Mouse (Mus musculus) adipose tissue, adult 10 weeks (tissue): ENCODE data around the gene Tex16. TPM values are rescaled to one million over a fixed set of nuclear protein-coding genes. Genes with fewer than 3 reads are reported as not detected.

Source experiments
- polyA plus RNA-seq: library from polyadenylated mRNA; stranded (reverse); fragments of 350-450 nt; fragmentation: Illumina TruSeq; extraction: RNeasy Lipid Tissue Mini Kit (QIAGEN cat#74804); gene quantifications from one replicate; pipeline ENCODE4 v1.2.3, GENCODE M21; 2014; ENCODE audit warnings: low read depth, low replicate concordance

Gene Tex16
- not detected for polyA plus RNA-seq

DNA sequence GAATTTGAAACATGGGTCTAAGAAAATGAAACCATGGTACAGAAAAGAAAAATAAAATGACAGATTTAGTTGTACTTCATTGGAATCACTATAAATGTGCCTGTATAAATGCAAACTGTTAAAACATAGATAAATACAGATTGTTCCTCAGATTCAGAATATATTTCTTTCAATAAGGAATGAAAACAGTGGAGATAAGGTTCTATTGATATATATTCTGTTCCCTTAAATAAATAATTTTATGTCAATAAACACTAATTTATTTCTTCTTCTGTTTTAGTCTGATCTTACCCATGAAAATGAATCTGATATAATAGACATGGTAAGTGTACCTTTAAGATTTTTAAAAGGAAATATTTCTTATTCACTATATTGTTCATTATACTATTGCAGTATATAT is at the start of gene Tex16:
TSS of gene Tex16 (plus strand) at position 301 of the 400 bp plus-strand sequence.

Other genes starting within 250 kb of the Tex16 start
- not detected for gene Gm45194, start 119.6 kb upstream of the Tex16 start, polyA plus RNA-seq
- not detected for gene 4933403O08Rik, start 228.0 kb downstream of the Tex16 start, polyA plus RNA-seq